Comparison of ENCODE assay signal across 8 mouse cellular contexts in genomic region chr10:26890269-26890955, GRCm38 (mm10).
DNase-seq lines count a peak whose midpoint lies in the region; ATAC-seq and TF ChIP-seq lines count a peak whose summit lies in the region.

No protein-coding gene starts in this region.

- no peak overlapping the region for H3K4me3 ChIP-seq in embryonic facial prominence, embryonic 11.5 days (ENCODE audit: low read depth, low read length)
- no peak overlapping the region for H3K4me3 ChIP-seq in heart, embryonic 10.5 days
- H3K4me3 ChIP-seq in kidney, embryonic 15.5 days (replicated peaks): no peak overlapping the region
- no peak overlapping the region for H3K4me3 ChIP-seq in liver, postnatal 0 days (ENCODE audit: low read depth, low read length)
- no peak overlapping the region for H3K4me3 ChIP-seq in neural tube, embryonic 14.5 days (ENCODE audit: low read depth, low read length)

- TF ChIP-seq EP300 in liver, postnatal 0 days (IDR thresholded peaks at IDR 0.05; ENCODE audit: low read depth): no peak

- no peak overlapping the region for H3K4me2 ChIP-seq in embryonic facial prominence, embryonic 11.5 days (ENCODE audit: low read depth, low read length)
- no peak overlapping the region for H3K4me2 ChIP-seq in kidney, embryonic 15.5 days
- no peak overlapping the region for H3K4me2 ChIP-seq in liver, postnatal 0 days (ENCODE audit: low read depth, low read length)
- no peak overlapping the region for H3K4me2 ChIP-seq in neural tube, embryonic 14.5 days (ENCODE audit: low read depth, low read length)

- peak; percentile 89 for TF ChIP-seq CTCF in liver, postnatal 0 days (IDR thresholded peaks at IDR 0.05; ENCODE audit: low read depth)

- H3K4me1 ChIP-seq in embryonic facial prominence, embryonic 11.5 days (ENCODE audit: control insufficient read depth, insufficient read depth, low read length): no peaks in the 10 kb centered on the region
- H3K4me1 ChIP-seq in heart, embryonic 10.5 days: no peaks in the 10 kb centered on the region
- no peaks in the 10 kb centered on the region for H3K4me1 ChIP-seq in kidney, embryonic 15.5 days
- H3K4me1 ChIP-seq in liver, postnatal 0 days (ENCODE audit: insufficient read depth): no peaks in the 10 kb centered on the region
- no peaks in the 10 kb centered on the region for H3K4me1 ChIP-seq in neural tube, embryonic 14.5 days (ENCODE audit: control insufficient read depth, insufficient read depth, low read length)

- H3K9me3 ChIP-seq in embryonic facial prominence, embryonic 11.5 days (replicated peaks; ENCODE audit: control insufficient read depth, low read length): no peaks in the 10 kb centered on the region
- H3K9me3 ChIP-seq in heart, embryonic 10.5 days: no peaks in the 10 kb centered on the region
- H3K9me3 ChIP-seq in kidney, embryonic 15.5 days (replicated peaks): no peaks in the 10 kb centered on the region
- no peaks in the 10 kb centered on the region for H3K9me3 ChIP-seq in liver, postnatal 0 days (ENCODE audit: low read length)
- no peaks in the 10 kb centered on the region for H3K9me3 ChIP-seq in neural tube, embryonic 14.5 days (ENCODE audit: control insufficient read depth, low read length)

- H3K27me3 ChIP-seq in embryonic facial prominence, embryonic 11.5 days (ENCODE audit: control insufficient read depth, insufficient read depth, low read length): no peaks in the 10 kb centered on the region
- no peaks in the 10 kb centered on the region for H3K27me3 ChIP-seq in heart, embryonic 10.5 days (ENCODE audit: insufficient read depth, poor library complexity, severe bottlenecking)
- no peaks in the 10 kb centered on the region for H3K27me3 ChIP-seq in kidney, embryonic 15.5 days
- H3K27me3 ChIP-seq in liver, postnatal 0 days (ENCODE audit: insufficient read depth, low read length): no peaks in the 10 kb centered on the region
- H3K27me3 ChIP-seq in neural tube, embryonic 14.5 days (ENCODE audit: control insufficient read depth, insufficient read depth, low read length): no peaks in the 10 kb centered on the region

- no peaks in the 10 kb centered on the region for H3K36me3 ChIP-seq in embryonic facial prominence, embryonic 11.5 days (replicated peaks; ENCODE audit: control insufficient read depth, insufficient read depth, low read depth, low read length)
- H3K36me3 ChIP-seq in heart, embryonic 10.5 days: no peaks in the 10 kb centered on the region
- peaks cover 4% of the 10 kb centered on the region; the same call in 1 of the 2 replicates for H3K36me3 ChIP-seq in kidney, embryonic 15.5 days
- peaks cover 6% of the 10 kb centered on the region; the same call in 1 of the 2 replicates for H3K36me3 ChIP-seq in liver, postnatal 0 days (replicated peaks; ENCODE audit: insufficient read depth, low read length)
- H3K36me3 ChIP-seq in neural tube, embryonic 14.5 days (ENCODE audit: control insufficient read depth, insufficient read depth, low read length): no peaks in the 10 kb centered on the region

- WGBS in embryonic facial prominence, embryonic 11.5 days: 3% methylated on average over 4 of the region's 4 CpGs
- WGBS in heart, embryonic 10.5 days: 3% methylated on average over 4 of the region's 4 CpGs
- WGBS in kidney, embryonic 15.5 days: 6% methylated on average over 4 of the region's 4 CpGs
- 10% methylated on average over 4 of the region's 4 CpGs for WGBS in liver, postnatal 0 days (ENCODE audit: insufficient replicate concordance)
- WGBS in neural tube, embryonic 14.5 days: 5% methylated on average over 4 of the region's 4 CpGs

- no peak overlapping the region for H3K27ac ChIP-seq in embryonic facial prominence, embryonic 11.5 days (replicated peaks; ENCODE audit: low read depth, low read length)
- no peak overlapping the region for H3K27ac ChIP-seq in heart, embryonic 10.5 days
- no peak overlapping the region for H3K27ac ChIP-seq in kidney, embryonic 15.5 days
- H3K27ac ChIP-seq in liver, postnatal 0 days (ENCODE audit: low read depth): no peak overlapping the region
- H3K27ac ChIP-seq in neural tube, embryonic 14.5 days (ENCODE audit: low read depth, low read length): no peak overlapping the region

- ATAC-seq in CD4-positive, CD25-positive, alpha-beta regulatory T cell, adult 4 months: peak; percentile 97
- ATAC-seq in embryonic facial prominence, embryonic 11.5 days (replicated peaks; ENCODE audit: insufficient number of reproducible peaks, low FRiP score, low TSS enrichment, low read depth): peak; percentile 85
- ATAC-seq in kidney, embryonic 15.5 days (replicated peaks; ENCODE audit: low FRiP score): peak; percentile 82
- ATAC-seq in liver, postnatal 0 days: no peak
- ATAC-seq in neural tube, embryonic 14.5 days (ENCODE audit: low read depth): peak; percentile 90

- H3K9ac ChIP-seq in embryonic facial prominence, embryonic 11.5 days (replicated peaks; ENCODE audit: low read length): no peak overlapping the region
- H3K9ac ChIP-seq in kidney, embryonic 15.5 days: no peak overlapping the region
- H3K9ac ChIP-seq in liver, postnatal 0 days (replicated peaks): no peak overlapping the region
- no peak overlapping the region for H3K9ac ChIP-seq in neural tube, embryonic 14.5 days (replicated peaks; ENCODE audit: low read depth, low read length)

- DNase-seq in adrenal gland, adult 8-10 months: peak; percentile 29
- peak; percentile 90 for DNase-seq in embryonic facial prominence, embryonic 11.5 days (ENCODE audit: low spot score)
- peak; percentile 82 for DNase-seq in heart, embryonic 10.5 days (ENCODE audit: low spot score)
- peak; percentile 64 for DNase-seq in liver, postnatal 0 days
- DNase-seq in thymus, adult 18-20 months: peak; percentile 28 to 39

Comparison
In these comparisons a context has a peak if more than half of its experiments do, and no peak if none do; other contexts are left out.
1. DNase-seq: peak in every context shown above with its lines; median percentile 90 in embryonic facial prominence, embryonic 11.5 days; 82 in heart, embryonic 10.5 days; 64 in liver, postnatal 0 days; 34 in thymus, adult 18-20 months; 29 in adrenal gland, adult 8-10 months.